Mouse (Mus musculus) heart, postnatal 0 days (tissue): ENCODE measurements around the gene Pcnx2.

Source experiments
- CTCF ChIP-seq: IDR thresholded peaks from 2 replicates; pipeline ENCODE4 v1.5.1; 2016; ENCODE audit warnings: antibody characterized with exemption, control low read depth, low read depth
- EP300 ChIP-seq: IDR thresholded peaks from 2 replicates; pipeline ENCODE4 v1.6.1; 2016; ENCODE audit warnings: antibody characterized with exemption, low read depth

DNA sequence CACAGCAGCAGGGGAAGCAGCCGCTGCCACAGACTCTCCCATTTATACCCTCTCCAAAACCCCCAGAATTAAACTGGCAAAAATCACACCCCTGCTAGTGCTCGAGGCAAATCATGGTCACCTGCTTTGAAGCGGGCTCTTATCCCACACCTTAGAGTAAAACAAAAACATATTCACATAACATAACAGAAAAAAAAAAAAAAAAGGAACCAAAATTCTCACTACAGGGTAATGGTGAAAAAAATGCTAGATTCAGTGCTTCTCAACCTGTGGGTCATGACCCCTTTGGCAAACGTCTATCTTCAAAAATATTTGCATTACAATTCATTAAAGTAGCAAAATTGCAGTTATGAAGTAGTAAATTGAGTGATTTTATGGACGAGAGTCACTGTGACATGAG, 171.1 kb downstream of the Pcnx2 start:
- no peak for TF ChIP-seq CTCF
- TF ChIP-seq EP300 = no peak
